Mouse (Mus musculus): ENCODE measurements around the gene Nrip3. TPM values are rescaled to one million over a fixed set of nuclear protein-coding genes. Genes with fewer than 3 reads are reported as not detected.
A peak's percentile ranks its signal among the peaks of the same experiment; 100 is the strongest.

The Nrip3 gene
- polyA plus RNA-seq, 1 experiment from 2014 or later: 0.74 TPM

DNA sequence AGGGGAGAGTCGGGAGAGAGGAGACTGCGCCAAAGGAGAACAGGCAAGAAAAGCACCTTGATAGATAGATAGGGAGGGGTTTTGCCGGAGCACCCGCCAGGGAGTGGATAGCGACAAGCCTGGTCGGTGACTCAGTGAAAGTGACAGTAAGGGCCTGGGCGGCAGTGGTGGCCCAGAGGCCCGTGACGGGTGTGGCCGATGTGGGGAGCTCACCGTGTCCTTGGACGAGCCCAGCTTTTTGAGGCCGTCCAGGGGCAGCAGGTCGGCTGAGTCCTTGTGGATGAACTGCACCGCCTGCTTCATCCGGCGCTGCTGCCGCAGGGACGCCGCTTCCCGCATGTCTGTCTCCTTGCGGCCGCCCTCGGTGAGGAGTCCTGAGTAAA, 747 bp downstream of the Nrip3 start:
- Histone ChIP-seq H3K36me3 (ENCODE audit: insufficient read depth, low read length) (no peaks in the 10 kb centered on the region), H3K4me2 (ENCODE audit: low read length) (peak overlapping the region; percentile 91), H3K4me3 (replicated peaks; ENCODE audit: low read depth, low read length) (peak overlapping the region; percentile 45), H3K9ac (ENCODE audit: low read depth, low read length) (peak overlapping the region; percentile 40; the same call in 1 of the 2 replicates), H3K4me1 (replicated peaks; ENCODE audit: insufficient read depth, low read length) (no peaks in the 10 kb centered on the region; the same call in 1 of the 2 replicates), H3K27me3 (ENCODE audit: insufficient read depth, low read length) (peaks cover 24% of the 10 kb centered on the region), H3K27ac (no peak overlapping the region), H3K9me3 (replicated peaks; ENCODE audit: low read length) (no peaks in the 10 kb centered on the region)
- peak; percentile 55 for ATAC-seq (replicated peaks; ENCODE audit: low FRiP score, low read depth)
- DNase-seq (ENCODE audit: low spot score): no peak
- WGBS: under 1% methylated on average over 24 of the region's 24 CpGs
- TF ChIP-seq CTCF (IDR thresholded peaks at IDR 0.05; ENCODE audit: low read depth): no peak

DNA sequence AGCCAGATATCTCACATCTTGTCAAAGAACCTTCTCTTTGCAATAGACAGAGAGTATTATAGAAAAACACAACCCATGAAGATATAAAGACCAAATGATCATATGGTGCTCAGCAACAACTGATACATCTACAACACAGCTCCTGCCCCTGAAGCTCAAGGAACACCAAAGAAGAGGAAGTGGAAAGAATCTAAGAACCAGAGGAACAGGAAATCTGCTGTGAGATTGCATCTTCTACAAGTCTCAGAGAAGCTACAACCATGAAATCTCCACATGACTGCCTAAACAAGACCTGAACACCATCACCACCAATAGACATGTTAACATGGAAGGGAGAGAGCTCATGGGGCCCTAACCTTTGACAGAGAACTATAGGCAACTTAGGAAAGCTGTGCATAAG, 9.6 kb downstream of the Nrip3 start:
- ATAC-seq (replicated peaks; ENCODE audit: low FRiP score, low read depth) (no peak), DNase-seq (ENCODE audit: low spot score) (no peak)
- no peak overlapping the region for H3K27ac ChIP-seq
- H3K4me2 ChIP-seq (ENCODE audit: low read length): no peak overlapping the region
- H3K36me3 ChIP-seq (ENCODE audit: insufficient read depth, low read length): no peaks in the 10 kb centered on the region
- no peak overlapping the region for H3K9ac ChIP-seq (ENCODE audit: low read depth, low read length)
- no peak overlapping the region for H3K4me3 ChIP-seq (replicated peaks; ENCODE audit: low read depth, low read length)
- H3K27me3 ChIP-seq (ENCODE audit: insufficient read depth, low read length): no peaks in the 10 kb centered on the region
- no peaks in the 10 kb centered on the region for H3K4me1 ChIP-seq (replicated peaks; ENCODE audit: insufficient read depth, low read length)
- H3K9me3 ChIP-seq (replicated peaks; ENCODE audit: low read length): no peaks in the 10 kb centered on the region
- TF ChIP-seq CTCF (IDR thresholded peaks at IDR 0.05; ENCODE audit: low read depth): no peak

DNA sequence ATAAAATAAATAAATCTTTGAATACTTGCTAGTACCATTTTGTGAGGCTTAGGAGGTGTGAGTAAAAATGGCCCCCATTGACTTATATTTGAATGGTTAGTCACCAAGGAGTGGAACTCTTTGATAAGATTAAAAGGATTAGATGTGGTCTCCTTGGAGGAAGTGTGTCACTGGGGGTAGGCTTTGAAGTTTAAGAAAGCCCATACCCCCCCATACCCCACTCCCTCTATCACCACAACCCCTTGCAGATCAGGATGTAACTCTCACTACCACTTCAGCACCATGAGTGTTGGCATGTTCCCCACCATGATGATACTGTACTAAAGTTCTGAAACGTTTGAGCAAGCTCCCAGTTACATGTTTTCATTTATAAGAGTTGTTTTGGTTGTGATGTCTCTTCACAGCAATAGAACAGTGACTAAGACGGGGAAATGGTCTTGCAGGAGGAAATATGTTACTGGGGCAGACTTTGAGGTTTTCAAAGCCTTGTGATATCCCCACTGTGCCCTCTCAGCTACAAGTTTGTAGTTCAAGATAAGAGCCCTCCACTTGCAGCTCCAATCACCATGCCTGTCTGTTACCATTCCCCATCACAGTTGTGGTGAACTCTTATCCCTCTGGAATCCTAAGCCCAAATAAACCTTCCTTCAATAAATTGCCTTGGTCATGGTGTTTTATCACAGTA, 13.0 kb downstream of the Nrip3 start:
- TF ChIP-seq CTCF (IDR thresholded peaks at IDR 0.05; ENCODE audit: low read depth): no peak
- no peak overlapping the region for H3K9ac ChIP-seq (ENCODE audit: low read depth, low read length)
- WGBS: 61% methylated on average over 2 of the region's 2 CpGs
- no peak for ATAC-seq (replicated peaks; ENCODE audit: low FRiP score, low read depth)
- no peak overlapping the region for H3K4me3 ChIP-seq (replicated peaks; ENCODE audit: low read depth, low read length)
- H3K27me3 ChIP-seq (ENCODE audit: insufficient read depth, low read length): no peaks in the 10 kb centered on the region
- H3K27ac ChIP-seq: no peak overlapping the region
- H3K4me1 ChIP-seq (replicated peaks; ENCODE audit: insufficient read depth, low read length): no peaks in the 10 kb centered on the region
- no peak overlapping the region for H3K4me2 ChIP-seq (ENCODE audit: low read length)
- H3K36me3 ChIP-seq (ENCODE audit: insufficient read depth, low read length): no peaks in the 10 kb centered on the region
- DNase-seq (ENCODE audit: low spot score): no peak
- no peaks in the 10 kb centered on the region for H3K9me3 ChIP-seq (replicated peaks; ENCODE audit: low read length)

DNA sequence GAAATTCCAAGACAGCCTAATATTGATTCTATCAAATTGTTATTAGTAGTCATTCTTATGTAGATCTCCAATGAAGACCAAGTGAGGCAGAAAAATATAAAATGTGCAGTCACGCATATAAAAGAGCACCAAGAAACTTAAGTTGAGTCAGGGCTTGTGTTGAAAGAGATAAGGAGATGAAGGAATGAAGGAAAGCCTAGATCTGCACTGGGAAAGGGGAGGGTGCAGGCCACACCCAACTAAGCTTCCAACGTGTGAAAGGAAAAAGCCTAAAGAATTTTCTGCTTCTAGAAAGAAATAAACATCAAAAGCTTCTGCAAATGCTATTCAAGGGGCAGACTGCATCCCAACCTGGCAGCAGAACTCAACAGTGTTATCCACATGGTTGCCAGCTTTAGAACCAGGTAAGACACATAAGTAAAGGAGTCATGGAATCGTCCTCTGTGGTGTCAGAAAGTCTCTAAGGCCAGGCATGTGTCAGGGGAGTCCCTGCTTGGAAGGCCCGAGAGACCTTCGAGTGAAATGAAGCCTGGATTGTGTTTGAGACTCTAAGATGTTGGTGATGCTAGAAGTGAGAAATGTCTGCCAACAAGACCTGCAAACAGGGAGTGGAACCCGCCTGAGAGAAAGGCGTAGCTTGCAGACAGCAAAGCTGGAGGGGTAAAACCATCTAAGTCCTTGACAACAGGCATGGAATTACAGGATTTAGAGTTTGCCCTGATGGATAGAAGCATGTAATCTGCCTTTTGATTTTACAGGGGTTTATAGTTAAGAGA, 14.1 kb downstream of the Nrip3 start:
- Histone ChIP-seq H3K27ac (no peak overlapping the region), H3K9me3 (replicated peaks; ENCODE audit: low read length) (no peaks in the 10 kb centered on the region), H3K4me3 (replicated peaks; ENCODE audit: low read depth, low read length) (no peak overlapping the region), H3K36me3 (ENCODE audit: insufficient read depth, low read length) (no peaks in the 10 kb centered on the region), H3K4me2 (ENCODE audit: low read length) (no peak overlapping the region), H3K9ac (ENCODE audit: low read depth, low read length) (no peak overlapping the region), H3K27me3 (ENCODE audit: insufficient read depth, low read length) (no peaks in the 10 kb centered on the region), H3K4me1 (replicated peaks; ENCODE audit: insufficient read depth, low read length) (no peaks in the 10 kb centered on the region)
- 81% methylated on average over 7 of the region's 7 CpGs for WGBS
- ATAC-seq (replicated peaks; ENCODE audit: low FRiP score, low read depth) (no peak), DNase-seq (ENCODE audit: low spot score) (no peak)
- TF ChIP-seq CTCF (IDR thresholded peaks at IDR 0.05; ENCODE audit: low read depth): no peak

DNA sequence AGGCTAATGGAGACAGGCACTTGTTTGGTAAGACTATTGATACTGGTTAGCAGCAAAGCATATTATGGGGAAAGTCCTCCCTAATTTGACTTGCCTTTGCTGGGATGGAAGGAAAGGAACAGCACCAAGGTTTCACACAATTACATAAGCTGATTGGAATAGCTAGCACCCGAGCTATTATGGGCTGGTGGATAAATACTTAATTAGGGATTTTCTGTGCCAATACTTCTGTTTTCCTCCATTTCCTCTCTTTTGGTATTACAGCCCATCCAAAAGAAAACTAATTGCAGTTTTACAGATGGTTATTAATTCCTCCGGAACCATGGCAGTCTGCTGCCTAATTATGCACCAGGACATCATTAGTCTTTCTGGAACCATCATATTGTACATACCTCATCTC, 17.8 kb downstream of the Nrip3 start:
- H3K9me3 ChIP-seq (replicated peaks; ENCODE audit: low read length): no peaks in the 10 kb centered on the region
- ATAC-seq (replicated peaks; ENCODE audit: low FRiP score, low read depth) (no peak), DNase-seq (ENCODE audit: low spot score) (no peak)
- H3K27ac ChIP-seq: no peak overlapping the region
- no peak overlapping the region for H3K4me2 ChIP-seq (ENCODE audit: low read length)
- no peak overlapping the region for H3K9ac ChIP-seq (ENCODE audit: low read depth, low read length)
- H3K4me1 ChIP-seq (replicated peaks; ENCODE audit: insufficient read depth, low read length): no peaks in the 10 kb centered on the region
- H3K27me3 ChIP-seq (ENCODE audit: insufficient read depth, low read length): no peaks in the 10 kb centered on the region
- H3K36me3 ChIP-seq (ENCODE audit: insufficient read depth, low read length): no peaks in the 10 kb centered on the region
- H3K4me3 ChIP-seq (replicated peaks; ENCODE audit: low read depth, low read length): no peak overlapping the region
- WGBS: 77% methylated on average over 2 of the region's 2 CpGs
- no peak for TF ChIP-seq CTCF (IDR thresholded peaks at IDR 0.05; ENCODE audit: low read depth)

DNA sequence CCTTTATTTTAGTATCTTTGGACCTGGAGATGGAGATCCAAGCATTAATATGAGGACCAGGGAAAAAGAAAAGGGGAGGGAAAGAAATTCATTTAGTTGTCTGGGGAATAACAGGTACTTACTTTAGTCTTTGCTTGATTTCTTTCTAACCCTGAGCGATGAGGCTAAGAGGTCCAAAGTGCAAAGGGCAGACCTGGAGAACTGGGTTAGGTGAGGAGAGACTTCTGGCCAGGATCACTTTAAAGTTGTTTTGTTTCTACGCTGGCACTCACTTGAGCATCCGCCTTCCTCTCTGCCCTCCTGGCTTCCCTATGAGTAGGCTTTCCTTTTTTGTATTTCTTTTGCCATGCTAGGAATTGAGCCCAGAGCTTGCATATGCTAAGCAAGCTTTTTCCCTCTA, 25.5 kb downstream of the Nrip3 start:
- Histone ChIP-seq H3K4me3 (replicated peaks; ENCODE audit: low read depth, low read length) (no peak overlapping the region), H3K27ac (no peak overlapping the region)

More for the DNA sequence above, 25.5 kb downstream of the Nrip3 start:
- TF ChIP-seq CTCF (IDR thresholded peaks at IDR 0.05; ENCODE audit: low read depth): no peak
- H3K27me3 ChIP-seq (ENCODE audit: insufficient read depth, low read length): no peaks in the 10 kb centered on the region
- no peaks in the 10 kb centered on the region for H3K36me3 ChIP-seq (ENCODE audit: insufficient read depth, low read length)
- H3K4me1 ChIP-seq (replicated peaks; ENCODE audit: insufficient read depth, low read length): peaks cover 4% of the 10 kb centered on the region; the same call in 1 of the 2 replicates
- no peak for ATAC-seq (replicated peaks; ENCODE audit: low FRiP score, low read depth)
- DNase-seq (ENCODE audit: low spot score): no peak
- H3K9ac ChIP-seq (ENCODE audit: low read depth, low read length): no peak overlapping the region
- H3K4me2 ChIP-seq (ENCODE audit: low read length): no peak overlapping the region
- no peaks in the 10 kb centered on the region for H3K9me3 ChIP-seq (replicated peaks; ENCODE audit: low read length)
- 85% methylated on average over 3 of the region's 3 CpGs for WGBS

All from kidney, postnatal 0 days (tissue).